Mouse (Mus musculus): ENCODE measurements around the gene Zdhhc13.

DNA sequence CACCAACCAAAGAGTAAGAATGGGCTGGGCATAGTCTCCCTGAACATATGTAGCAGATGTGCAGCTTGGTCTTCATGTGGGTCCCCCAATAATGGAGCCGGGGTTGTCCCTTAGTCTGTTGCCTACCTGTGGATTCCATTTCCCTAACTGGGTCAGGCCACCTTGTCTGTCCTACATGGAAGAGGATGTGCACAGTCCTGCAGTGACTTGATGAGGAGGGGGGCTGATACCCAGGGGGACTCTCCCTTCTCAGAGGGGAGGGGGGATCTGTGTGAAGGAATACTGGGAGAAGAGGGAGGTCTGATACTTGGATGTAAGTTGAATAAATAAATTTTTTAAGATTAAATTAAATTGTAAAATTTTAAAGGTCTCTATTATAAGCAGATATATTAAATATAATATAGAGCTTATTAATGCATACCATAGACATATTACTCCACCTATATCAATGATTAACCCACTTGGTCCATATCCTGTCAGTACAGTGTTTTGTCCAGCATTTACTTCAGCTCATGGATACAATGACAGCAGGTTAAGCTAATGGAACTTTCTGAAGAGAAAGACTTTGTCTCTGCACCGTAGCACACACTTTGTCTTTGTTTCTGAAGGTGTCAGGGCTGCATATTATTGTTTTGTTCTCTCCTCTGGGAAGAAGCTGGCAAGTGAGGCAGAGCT is 16.6 kb upstream of the Zdhhc13 start:
- TF ChIP-seq CTCF (IDR thresholded peaks at IDR 0.05; ENCODE audit: extremely low read depth, insufficient read depth, low read length) (no peak), POLR2A (IDR thresholded peaks at IDR 0.05; ENCODE audit: extremely low read depth, insufficient read depth, low read length) (no peak)
